In the genomic region with DNA sequence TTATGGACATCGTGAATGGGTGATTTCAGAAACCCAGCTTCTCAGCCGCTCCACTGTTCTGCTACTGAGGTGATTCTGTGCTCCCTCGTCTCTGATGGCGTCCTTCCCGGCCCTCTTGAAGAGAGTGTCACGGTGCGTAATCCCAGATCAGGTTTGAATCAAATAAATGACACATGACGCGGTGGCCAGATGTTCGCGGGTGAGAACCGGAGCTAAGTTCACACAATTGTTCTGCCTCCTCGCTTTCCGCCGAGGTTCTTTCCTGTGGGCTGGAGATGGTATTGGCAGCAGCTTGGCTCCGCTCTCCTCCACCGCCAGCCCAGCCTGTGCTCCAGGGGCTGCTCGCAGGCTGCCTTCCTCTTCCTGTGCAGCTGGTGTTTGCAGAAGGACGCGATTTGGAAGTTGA, we compare ENCODE assay signal across 7 mouse cellular contexts.
DNase-seq lines count a peak whose midpoint lies in the region; ATAC-seq and TF ChIP-seq lines count a peak whose summit lies in the region.

No protein-coding gene starts in this region.

- H3K4me2 ChIP-seq in hindbrain, postnatal 0 days (ENCODE audit: low read depth, low read length), result peak overlapping the region; percentile 11; the same call in 1 of the 2 replicates
- H3K4me2 ChIP-seq in limb, embryonic 11.5 days (ENCODE audit: low read depth, severe bottlenecking), result peak overlapping the region; percentile 27; the same call in 1 of the 2 replicates

- peak overlapping the region; percentile 42 for H3K27ac ChIP-seq in hindbrain, postnatal 0 days
- no peak overlapping the region; the same call in 1 of the 2 replicates for H3K27ac ChIP-seq in limb, embryonic 11.5 days (replicated peaks; ENCODE audit: low read depth, low read length)

- no peaks in the 10 kb centered on the region for H3K36me3 ChIP-seq in hindbrain, postnatal 0 days (ENCODE audit: insufficient read depth, low read length)
- no peaks in the 10 kb centered on the region for H3K36me3 ChIP-seq in limb, embryonic 11.5 days (ENCODE audit: control insufficient read depth, insufficient read depth, low read length)

- H3K27me3 ChIP-seq in hindbrain, postnatal 0 days (ENCODE audit: insufficient read depth, low read length), result no peaks in the 10 kb centered on the region
- no peaks in the 10 kb centered on the region for H3K27me3 ChIP-seq in limb, embryonic 11.5 days (ENCODE audit: control insufficient read depth, insufficient read depth, low read length)

- intact Hi-C loops in gastrocnemius, postnatal 36 days (cut with DNase I), result no loop called here

- no peaks in the 10 kb centered on the region for H3K9me3 ChIP-seq in hindbrain, postnatal 0 days (ENCODE audit: low read length)
- no peaks in the 10 kb centered on the region for H3K9me3 ChIP-seq in limb, embryonic 11.5 days (ENCODE audit: control insufficient read depth, low read length)

- no peak overlapping the region for H3K4me3 ChIP-seq in hindbrain, postnatal 0 days (ENCODE audit: low read length)
- no peak overlapping the region for H3K4me3 ChIP-seq in limb, embryonic 11.5 days (ENCODE audit: low read depth, low read length)

- no peak for TF ChIP-seq CTCF in hindbrain, postnatal 0 days (IDR thresholded peaks at IDR 0.05; ENCODE audit: low read depth)

- H3K4me1 ChIP-seq in hindbrain, postnatal 0 days (ENCODE audit: insufficient read depth, low read length), result no peaks in the 10 kb centered on the region
- 0 out of 2 replicates have a peak, but pooled peaks cover 3% of the 10 kb centered on the region for H3K4me1 ChIP-seq in limb, embryonic 11.5 days (ENCODE audit: control insufficient read depth, insufficient read depth, low read length)

- peak; percentile 58; the same call in 1 of the 2 replicates for ATAC-seq in hindbrain, postnatal 0 days
- ATAC-seq in limb, embryonic 11.5 days (ENCODE audit: insufficient number of reproducible peaks, low FRiP score, low TSS enrichment, low read depth), result no peak
- ATAC-seq in megakaryocyte progenitor cell, adult 5-6 weeks (replicated peaks; ENCODE audit: poor library complexity), result peak; percentile 82

- H3K9ac ChIP-seq in hindbrain, postnatal 0 days (replicated peaks; ENCODE audit: low read length), result no peak overlapping the region
- H3K9ac ChIP-seq in limb, embryonic 11.5 days (ENCODE audit: low read length), result no peak overlapping the region

- DNase-seq in ES-CJ7 (ENCODE audit: low read depth, low spot score), result peak; percentile 36
- peak; percentile 44 for DNase-seq in adrenal gland, postnatal 10 days
- DNase-seq in gastrocnemius, postnatal 36 days, result peak; percentile 11 to 31
- DNase-seq in hindbrain, postnatal 0 days (ENCODE audit: low spot score), result peak; percentile 45
- peak; percentile 52 for DNase-seq in limb, embryonic 11.5 days (ENCODE audit: low spot score)
- DNase-seq in thymus, postnatal 0 days (ENCODE audit: low spot score), result peak; percentile 72

- WGBS in hindbrain, postnatal 0 days, result 49% methylated on average over 20 of the region's 20 CpGs
- 54% methylated on average over 20 of the region's 20 CpGs for WGBS in limb, embryonic 11.5 days

Comparison
In these comparisons a context has a peak if more than half of its experiments do, and no peak if none do; other contexts are left out.
1. DNase-seq: peak in every context shown above with its lines; median percentile 72 in thymus, postnatal 0 days; 52 in limb, embryonic 11.5 days; 45 in hindbrain, postnatal 0 days; 44 in adrenal gland, postnatal 10 days; 36 in ES-CJ7; 21 in gastrocnemius, postnatal 36 days.